Mouse (Mus musculus) ovary, postnatal 36 days (tissue): ENCODE results near the gene Atpaf1.
A peak's percentile ranks its signal among the peaks of the same experiment; 100 is the strongest.

Source experiments
- DNase-seq: peaks from one replicate; pipeline ENCODE4 v3.0.0; 2022; ENCODE audit warnings: low spot score, mixed read lengths

Atpaf1 gene

DNA sequence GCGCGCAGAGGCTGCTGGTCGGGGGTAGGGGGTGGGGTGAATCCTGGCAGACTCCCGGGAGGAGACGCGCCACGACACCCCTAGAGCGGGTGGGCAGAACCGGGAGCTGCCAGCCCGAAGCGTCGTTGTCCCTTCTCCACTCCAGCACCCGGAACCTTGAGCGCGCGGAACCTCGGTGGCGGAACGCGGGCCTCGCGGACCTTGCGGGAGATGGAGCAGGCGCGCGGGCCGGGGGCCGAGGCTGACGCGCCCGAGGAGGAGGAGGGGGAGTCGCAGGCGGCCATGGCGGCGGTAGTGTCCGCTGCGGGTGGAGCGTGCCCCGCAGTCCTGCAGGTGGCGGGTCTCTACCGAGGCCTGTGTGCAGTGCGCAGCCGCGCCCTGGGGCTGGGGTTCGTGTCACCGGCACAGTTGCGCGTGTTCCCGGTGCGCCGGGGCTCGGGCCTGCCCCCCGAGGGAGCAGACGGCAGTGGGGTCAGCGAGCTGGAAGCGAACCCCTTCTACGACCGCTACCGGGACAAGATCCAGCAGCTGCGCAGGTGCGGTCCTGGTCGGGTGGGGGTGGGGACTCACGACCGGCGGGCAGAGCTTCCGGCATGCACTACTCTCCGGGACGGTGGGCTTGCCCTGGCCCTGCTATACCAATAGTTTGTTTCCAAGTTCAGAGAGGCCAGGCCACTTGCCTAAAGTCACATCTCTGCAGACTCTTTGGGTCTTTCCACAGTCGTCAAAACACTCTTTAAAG lies at the start of gene Atpaf1:
Gene Atpaf1, plus strand, starts transcription at position 44 of the 742 bp plus-strand sequence.
- DNase-seq: peak; percentile 81

DNA sequence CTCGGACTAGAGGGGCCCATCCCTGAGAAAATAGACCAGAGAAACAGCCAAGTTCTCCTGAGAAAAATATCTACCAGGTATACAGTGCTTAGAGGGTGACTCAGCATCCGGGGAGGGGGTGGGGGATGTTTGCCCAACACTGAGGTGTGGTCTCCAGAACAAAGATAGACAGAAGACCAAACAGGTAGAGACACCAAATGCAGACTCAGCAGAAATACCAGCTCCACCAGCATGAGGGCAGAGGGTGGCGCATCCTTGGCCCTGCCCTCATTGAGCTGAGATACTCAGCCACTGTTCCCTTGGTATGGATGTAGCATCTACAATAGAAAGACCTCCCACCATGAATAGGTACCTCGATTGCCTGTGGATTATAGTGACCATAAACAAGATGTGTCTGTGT lies 49.7 kb upstream of the Atpaf1 start:
- no peak for DNase-seq

DNA sequence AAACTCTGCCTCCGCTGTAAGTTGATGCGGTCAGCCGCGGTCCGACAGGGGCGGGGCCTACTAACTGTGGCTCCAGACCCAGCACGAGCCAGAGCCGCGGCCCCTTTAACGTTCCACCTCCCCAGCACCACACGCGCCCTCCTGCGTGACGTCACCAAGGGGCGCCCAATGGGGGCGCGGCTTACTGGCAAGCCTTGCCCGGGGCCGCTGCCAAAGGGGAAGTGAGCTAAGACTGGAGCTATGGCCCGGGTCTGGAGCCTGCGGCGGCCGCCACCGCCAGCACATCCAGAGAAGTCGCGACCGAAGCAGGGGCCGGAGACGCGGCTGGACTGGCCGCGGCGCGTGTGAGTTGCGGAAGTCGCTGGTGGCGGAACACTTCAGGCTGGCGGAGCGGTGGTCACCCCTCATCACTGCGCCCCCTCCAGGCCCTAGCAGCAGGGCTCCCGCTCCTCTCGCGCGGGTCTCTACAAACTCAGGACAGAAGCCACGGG lies 47.0 kb upstream of the Atpaf1 start, which contains the start of gene Efcab14:
Gene Efcab14, plus strand, starts transcription at position 194 of the 491 bp plus-strand sequence.
- DNase-seq: peak; percentile 97

DNA sequence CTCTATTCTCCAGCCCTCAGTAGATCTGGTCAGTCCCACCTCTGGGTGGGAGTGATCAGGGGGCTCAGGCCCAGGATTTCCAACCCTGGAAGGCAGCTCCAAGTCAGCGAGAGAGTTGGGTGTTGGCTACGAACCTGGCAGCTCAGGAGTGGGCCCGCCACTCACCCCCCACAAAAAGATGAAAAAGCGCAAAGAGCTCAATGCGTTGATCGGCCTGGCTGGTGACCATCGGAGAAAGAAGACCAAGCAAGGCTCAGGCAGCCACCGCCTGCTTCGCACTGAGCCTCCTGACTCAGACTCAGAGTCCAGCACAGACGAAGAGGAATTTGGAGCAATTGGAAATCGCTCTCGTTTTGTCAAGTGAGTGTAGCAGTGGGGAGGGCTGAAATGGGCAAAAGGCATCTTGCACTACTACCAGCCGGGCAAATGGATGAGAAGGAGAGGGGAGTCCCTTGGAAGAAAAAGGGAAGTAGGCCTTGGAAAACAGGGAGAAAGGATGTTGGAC lies 46.1 kb upstream of the Atpaf1 start:
- DNase-seq: no peak

DNA sequence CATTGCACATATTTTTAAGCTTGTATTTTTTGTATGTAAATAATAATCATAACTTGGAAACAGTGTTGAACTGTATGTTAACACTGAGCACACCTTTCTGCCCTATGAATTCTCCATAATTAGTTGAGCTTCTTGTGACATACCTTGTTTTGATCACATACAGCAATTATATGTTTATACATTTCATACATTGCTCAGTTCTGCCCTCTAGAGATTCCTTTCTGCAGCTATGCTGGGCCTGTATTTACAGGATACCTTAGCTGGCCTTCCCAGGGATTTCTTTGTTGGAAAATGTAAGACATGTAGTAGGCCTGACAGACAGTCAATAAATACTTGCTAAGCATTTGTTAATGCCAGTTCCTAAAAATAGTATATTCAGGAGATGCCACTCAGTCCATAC lies 42.0 kb upstream of the Atpaf1 start:
- no peak for DNase-seq

DNA sequence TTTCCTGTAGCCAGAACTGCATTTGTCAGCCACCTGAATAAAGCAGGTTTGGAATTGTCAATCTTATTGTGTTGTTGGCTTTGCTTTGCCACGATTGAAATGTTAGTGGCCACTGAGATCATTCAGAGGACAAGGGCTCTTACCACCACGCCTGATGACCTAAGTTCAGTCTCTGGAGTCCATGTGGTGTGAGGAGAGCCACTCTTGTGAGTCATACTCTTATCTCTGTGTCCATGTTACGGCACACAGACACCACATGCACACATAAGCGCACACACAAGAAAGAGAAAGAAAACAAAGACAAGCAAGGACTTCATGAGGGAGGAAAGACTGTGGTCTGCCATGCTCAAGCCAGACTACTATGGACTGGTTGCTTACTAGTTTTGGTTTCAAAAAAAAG lies 41.5 kb upstream of the Atpaf1 start:
- no peak for DNase-seq

DNA sequence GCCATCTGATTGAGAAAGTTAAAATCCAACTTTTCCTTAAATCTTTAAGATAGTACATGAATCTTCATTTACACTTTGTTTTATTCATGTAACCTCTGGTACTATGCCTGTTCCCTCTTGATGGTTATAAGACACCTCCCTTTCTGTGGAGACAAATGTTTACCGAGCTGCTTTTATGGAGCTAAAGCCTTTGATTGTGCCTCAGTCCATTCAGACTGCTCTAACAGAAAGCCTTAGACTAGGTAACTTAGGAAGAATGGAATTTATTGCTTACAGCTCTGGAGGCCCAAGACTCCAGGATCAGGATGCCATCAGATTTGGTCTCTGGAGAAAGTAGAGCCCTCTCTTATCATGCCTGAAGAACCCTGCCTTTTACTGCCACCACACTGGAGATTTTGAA lies 36.4 kb upstream of the Atpaf1 start:
- no peak for DNase-seq

DNA sequence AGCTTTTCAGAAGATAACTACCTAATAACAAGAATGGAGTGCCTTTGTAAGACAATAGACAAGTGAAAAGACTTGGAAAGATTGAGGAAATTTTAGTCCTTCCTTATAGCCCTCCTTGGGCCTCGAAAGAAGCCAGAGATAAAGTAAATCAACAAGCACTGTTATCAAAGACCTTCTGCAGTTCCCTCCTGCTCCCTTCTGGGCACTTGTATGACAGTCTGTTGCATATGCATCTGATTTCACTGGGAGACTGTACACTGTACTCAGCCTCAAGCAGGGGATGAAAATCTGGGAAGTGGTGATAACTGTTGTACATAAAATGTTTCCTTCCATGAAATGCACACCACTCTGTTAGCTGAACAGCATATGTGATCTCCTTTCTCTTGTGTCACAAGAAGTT lies 35.3 kb upstream of the Atpaf1 start:
- DNase-seq: no peak

DNA sequence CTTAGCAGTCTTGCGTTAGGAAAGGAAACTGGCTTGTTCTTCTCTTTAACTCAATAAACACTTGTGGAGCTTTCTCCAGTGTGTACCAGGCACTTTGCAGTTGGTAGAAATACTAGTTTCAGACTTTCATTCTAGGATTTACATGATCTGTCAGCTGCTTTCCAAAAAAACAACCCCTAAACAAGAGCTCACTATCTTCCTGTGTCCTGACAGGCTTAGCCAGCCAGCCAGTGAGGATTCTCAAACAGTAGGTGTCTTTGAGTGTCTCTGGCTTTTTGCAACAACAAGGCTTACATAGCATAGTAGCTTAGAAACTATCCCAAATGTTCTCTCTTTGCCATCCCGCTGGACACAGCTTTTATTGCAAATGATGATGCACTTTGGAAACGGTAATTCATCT lies 30.5 kb upstream of the Atpaf1 start:
- DNase-seq: no peak

DNA sequence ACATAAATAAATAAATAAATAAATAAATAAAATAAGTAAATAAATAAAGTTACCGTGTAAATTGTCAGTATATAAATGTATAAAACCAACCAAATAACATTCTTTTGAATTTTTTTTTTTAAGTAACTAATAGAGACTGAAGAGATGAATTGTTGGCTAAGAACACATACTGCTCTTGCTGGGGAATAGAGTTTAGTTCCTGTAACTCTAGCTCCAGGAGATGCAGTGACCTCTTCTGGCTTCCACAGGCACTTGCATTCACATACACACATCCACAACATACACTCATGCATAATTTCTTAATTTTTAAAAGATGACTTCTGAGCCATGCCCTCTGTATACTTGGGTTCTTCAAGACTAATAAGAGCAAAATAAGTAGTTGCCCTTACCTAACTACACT lies 29.8 kb upstream of the Atpaf1 start:
- DNase-seq: no peak

DNA sequence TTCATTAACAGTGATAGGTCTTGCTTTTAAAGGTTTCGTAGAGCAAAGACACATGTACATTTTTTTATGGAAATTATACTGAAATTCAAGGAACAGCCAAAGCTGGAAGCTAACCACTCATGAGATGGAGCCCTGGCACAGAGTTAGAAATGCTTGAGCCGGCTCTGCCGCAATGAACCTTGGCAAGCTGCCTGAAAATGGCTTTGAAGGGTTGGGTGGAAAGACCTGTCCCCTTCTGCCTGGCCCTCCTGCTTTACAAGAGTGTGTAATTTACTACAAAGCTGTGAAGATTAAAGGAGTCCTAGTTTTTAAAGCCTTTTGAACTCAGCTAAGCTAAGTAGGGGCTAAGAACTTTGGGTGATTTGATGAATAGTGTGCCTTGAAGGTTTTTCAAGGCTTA lies 23.4 kb upstream of the Atpaf1 start:
- no peak for DNase-seq

DNA sequence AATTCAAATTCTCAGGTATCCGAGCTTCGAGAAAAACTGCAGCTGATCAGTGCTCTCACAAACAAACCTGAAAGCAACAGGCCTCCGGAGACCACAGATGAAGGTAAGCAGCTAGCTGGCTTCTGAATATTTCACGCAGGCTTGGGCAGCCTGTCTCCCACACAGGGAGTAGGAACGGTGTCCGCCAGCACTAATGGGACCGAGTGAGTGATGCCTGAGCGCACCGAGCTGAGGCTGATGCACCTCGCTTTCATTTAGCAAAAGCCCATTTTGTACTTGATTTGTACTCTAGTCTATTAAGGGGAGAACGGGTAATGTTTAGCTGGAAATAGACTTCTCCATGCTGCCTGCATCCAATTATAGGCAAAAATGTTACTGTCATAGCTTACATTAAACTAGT lies 20.0 kb upstream of the Atpaf1 start:
- no peak for DNase-seq

DNA sequence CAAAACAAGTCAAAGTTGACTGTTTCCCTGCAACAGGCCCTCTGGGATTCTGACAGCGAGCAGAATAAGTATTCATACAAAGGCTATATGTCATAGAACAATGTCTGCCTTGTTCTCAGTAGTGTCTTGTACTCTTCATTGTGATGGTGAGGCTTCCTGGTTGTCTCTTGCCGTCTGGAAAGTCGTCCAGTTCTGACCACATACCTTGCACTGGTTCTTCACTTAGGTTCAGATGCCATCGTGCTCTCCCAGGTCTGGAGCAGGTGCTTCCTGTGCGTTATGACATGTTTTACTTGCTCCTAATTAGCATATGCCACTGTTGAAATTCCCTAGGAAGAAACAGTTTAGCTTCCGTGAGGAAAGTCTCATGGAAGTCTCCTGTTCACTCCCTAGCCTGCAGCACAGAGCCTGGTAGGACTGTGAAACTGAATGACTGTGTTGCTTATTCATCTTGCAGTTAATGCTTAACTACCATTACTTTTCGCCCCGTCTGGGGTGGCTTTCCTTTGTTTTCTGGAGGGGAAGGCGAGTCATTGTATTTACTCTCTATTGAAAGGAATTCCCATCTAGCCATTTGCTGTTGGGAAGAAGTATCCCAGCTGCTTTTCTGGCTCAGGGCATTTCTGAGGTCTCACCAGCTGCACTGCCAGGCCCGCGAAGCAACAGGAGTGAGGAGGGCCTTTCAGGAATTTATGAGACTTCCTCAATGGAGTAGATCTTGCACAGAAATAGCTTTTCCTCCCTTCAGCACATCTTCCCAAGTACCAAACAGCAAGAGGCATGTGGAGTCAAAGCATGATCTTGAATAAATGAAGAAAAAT lies 16.8 kb upstream of the Atpaf1 start:
- no peak for DNase-seq

DNA sequence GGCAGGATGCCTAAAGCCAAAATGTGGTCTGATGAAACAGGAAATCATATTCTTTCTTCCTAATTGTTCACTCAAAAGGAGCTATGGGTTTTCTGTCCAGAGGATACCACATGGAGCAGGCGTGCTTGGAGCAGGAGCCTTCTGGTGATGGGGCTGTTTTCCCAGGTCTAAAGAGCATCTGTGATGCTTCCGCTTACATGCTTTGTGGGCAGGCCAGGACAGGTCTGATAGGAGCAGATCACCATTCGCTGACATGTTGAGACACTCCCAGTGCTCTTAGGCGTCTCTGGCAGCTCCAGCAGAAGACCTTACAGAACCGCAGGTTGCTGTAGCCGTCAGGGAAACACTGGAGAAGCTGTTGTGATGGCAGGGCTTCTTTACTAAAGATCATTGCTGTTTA lies 9.6 kb upstream of the Atpaf1 start:
- no peak for DNase-seq

DNA sequence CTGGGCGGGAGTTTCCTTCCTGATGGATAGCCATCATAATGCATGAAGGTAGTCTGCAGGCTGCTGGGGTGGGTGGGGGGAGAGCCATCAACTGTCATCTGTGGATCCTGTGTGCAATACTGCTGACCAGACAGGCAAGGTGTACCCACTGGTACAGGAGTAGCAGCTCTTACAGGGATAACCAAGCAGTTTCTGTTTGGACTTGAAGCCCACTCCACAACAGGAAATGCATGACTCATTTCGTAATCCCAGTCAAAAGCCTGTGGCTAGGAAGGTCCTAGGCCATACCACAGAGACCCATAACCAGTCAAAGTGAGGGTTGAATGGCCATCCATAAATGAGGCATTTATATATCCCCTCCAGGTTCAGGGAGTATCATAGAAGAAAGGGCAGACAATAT lies 7.0 kb upstream of the Atpaf1 start:
- DNase-seq: no peak

DNA sequence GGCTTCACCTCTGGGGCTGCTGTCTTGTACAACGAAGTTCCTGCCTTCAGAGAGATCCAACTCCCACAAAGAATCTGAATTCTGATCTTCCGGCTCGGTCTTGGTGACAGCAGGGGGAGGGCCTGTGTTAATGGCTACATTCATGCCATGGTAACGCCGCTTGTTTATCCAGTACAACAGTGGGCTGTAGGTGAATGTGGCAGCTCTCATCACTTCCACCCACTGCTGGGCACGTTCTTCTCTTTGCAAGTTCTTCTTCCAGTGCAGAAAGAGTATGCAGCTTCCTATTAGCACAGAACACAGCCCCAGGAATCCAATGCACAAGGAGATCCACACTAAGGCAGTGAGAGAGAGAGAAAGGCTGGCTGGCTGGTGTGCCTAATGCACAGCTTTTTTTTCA lies 4.3 kb upstream of the Atpaf1 start:
- no peak for DNase-seq

DNA sequence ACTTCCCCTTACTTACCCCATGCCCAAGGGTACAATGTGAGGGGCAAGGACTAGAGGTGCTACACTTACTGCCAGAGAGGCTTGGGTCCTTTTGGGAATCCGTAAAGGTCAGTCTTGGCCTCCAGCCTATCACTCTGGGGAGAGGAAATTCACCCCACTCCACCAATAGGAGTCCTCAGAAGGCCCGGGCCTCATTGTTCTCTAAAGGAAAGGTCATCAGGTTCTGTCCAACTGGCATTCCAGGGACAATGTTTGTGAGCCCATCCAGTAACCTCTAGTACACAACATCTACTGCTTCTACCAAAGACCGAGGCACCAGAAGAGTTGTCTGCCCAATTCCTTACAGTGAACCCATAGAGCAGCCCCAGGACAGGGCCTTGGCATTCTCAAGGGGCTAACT lies 3.7 kb upstream of the Atpaf1 start, which contains the start of gene Tex38:
Gene Tex38, minus strand, starts transcription at position 101 of the 400 bp plus-strand sequence.
- no peak for DNase-seq

DNA sequence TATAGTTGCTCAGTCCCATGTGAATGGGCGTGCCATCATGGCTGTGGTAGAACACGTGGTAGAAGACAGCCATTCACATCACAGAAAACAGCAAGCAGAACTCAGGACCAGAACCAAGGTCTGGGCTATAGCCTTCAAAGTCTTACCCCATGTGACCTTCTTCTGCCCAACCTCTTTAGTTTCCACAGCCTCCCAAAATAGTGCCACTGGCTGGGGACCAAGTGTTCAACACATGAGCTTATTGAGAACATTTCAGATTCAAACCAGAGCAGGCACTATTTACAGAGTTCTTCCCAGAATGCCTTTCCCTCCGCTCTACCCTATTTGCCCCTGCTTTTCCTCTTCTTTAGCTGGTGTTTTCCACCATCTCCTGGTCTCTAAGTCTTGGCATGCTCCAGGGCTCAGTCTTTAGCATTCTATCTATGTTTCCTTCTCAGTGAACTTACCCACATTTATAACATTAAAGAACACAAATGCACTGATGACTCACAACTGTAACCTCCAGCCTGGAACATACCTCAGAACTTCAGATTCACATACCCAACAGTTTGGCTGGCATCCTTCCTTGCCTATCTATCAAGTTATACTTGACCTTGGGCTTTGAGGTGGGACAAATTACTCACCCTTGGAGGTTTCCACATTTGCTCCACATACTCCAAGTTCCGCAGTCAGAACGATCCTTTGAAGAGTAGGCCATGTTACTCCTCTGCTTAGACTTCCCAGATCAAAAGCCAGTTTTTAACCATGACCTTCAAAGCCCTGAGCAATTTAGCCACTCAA lies 2.4 kb upstream of the Atpaf1 start:
- DNase-seq: no peak

DNA sequence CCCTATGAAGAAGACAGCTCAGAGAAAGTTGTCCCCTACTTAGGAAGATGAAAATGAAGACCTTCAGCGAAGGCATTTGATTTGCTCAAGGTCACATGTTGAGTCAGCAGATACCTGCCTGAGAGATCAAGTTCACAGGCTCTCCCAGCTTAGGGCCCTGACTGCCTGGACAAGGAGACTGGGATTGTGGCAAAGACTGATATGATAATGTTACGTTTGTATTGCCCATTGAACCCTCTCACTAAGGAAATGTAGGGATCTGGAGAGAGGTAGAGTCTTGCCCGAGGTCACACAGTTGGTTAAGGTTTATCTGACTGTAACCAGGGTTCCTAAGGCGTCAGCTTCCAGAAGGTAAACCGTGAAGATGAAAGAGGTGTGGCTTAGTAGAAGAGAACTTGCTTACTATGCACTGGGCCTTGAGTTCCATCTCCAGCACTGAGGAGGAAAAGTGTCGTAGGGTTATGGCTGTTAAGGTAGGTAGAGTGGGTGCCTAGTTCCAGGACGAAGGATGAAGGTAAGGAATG lies 961 bp downstream of the Atpaf1 start:
- DNase-seq: no peak

DNA sequence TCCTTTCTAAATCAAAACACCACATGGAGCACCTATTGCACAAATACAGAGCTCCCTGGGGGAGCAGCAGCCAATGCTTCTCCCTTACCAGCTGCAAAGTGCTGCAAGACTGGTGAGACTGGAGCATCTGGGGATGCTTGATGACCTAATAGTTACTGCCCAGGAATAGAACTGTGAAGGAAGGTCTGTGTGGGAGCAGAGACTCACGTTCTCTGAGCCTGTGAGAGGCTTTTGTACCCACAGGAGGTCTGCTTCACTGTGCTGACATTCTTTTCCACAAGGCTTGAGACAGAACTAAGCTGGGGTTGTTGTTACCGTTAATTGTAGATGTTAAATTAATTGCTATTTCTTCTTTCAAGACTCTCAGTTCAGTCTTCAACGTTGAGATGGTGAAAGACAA lies 6.3 kb downstream of the Atpaf1 start:
- no peak for DNase-seq

DNA sequence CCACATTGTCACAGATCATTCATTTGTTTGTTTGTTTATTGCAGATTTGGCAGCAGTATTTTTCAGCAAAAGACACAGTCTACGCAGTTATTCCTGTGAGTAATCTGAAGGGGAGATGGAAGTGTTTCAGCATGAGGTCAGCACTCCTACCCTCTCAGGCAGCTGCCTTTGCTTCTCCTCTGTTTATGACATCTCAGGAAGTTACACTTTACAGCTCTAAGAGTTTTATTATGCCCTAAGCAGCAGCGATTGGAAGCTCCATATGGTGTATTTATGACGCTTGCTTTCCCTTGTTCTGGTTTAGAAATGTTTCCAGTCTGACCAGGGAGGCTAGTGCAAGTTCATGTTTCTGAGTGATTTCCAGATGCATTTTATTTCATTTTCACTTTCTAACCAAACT lies 10.7 kb downstream of the Atpaf1 start:
- no peak for DNase-seq

DNA sequence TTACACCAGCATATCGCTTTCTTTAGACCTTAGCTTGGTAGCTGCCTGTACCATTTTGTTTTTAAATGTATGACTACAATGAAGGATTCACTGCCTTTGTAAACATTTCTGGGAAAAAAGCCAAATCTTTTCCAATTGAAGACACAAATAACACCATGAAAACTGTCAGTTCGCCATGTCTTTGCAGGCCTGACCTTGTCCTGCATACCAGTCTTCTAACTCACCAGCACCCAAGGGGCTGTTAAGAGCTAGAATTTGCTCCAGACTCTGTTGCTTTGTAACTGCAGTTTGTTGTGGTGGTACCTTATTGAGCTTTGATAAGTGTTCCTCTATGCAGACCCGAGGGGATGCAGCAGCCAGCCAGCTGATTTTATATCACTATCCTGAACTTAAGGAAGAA lies 15.4 kb downstream of the Atpaf1 start:
- no peak for DNase-seq
